Mouse (Mus musculus): Measurements from ENCODE around the gene Ddx23.

Ddx23 gene

GRCm38 (mm10) chr15:98674284-98674993 is 11.7 kb upstream of the Ddx23 start:
- DNase-seq: peak; percentile 88

- no peak for DNase-seq
Observed at GRCm38 (mm10) chr15:98673732-98674131, 11.0 kb upstream of the Ddx23 start.

GRCm38 (mm10) chr15:98672592-98672991 is 9.9 kb upstream of the Ddx23 start:
- DNase-seq: peak; percentile 95

- DNase-seq: no peak
Observed at GRCm38 (mm10) chr15:98664042-98664907, 1.6 kb upstream of the Ddx23 start.

GRCm38 (mm10) chr15:98662198-98662566 is 512 bp downstream of the Ddx23 start:
- DNase-seq: peak; percentile 86

- no peak for DNase-seq
Observed at GRCm38 (mm10) chr15:98656982-98657751, 5.5 kb downstream of the Ddx23 start.

GRCm38 (mm10) chr15:98652174-98652573 is 10.5 kb downstream of the Ddx23 start:
- no peak for DNase-seq

- no peak for DNase-seq
Observed at GRCm38 (mm10) chr15:98651431-98651830, 11.3 kb downstream of the Ddx23 start.

GRCm38 (mm10) chr15:98648071-98648470 is 14.6 kb downstream of the Ddx23 start:
- DNase-seq: no peak

GRCm38 (mm10) chr15:98647308-98647707 is 15.4 kb downstream of the Ddx23 start:
- DNase-seq: peak; percentile 87

- peak; percentile 86 for DNase-seq
Observed at GRCm38 (mm10) chr15:98646737-98647136, 16.0 kb downstream of the Ddx23 start.

- peak; percentile 88 for DNase-seq
Observed at GRCm38 (mm10) chr15:98645057-98646026, 17.4 kb downstream of the Ddx23 start.

- DNase-seq: peak; percentile 86
Observed at GRCm38 (mm10) chr15:98644406-98644805, 18.3 kb downstream of the Ddx23 start.

- no peak for DNase-seq
Observed at GRCm38 (mm10) chr15:98640157-98640556, 22.5 kb downstream of the Ddx23 start.

- DNase-seq: peak; percentile 86
Observed at GRCm38 (mm10) chr15:98637155-98637554, 25.5 kb downstream of the Ddx23 start.

- no peak for DNase-seq
Observed at GRCm38 (mm10) chr15:98636517-98636916, 26.2 kb downstream of the Ddx23 start.

- peak; percentile 92 for DNase-seq
Observed at GRCm38 (mm10) chr15:98635291-98635841, 27.3 kb downstream of the Ddx23 start.

- peak; percentile 98 for DNase-seq
Observed at GRCm38 (mm10) chr15:98634541-98635081, 28.1 kb downstream of the Ddx23 start.

- DNase-seq: no peak
Observed at GRCm38 (mm10) chr15:98633822-98634470, 28.7 kb downstream of the Ddx23 start.

GRCm38 (mm10) chr15:98632921-98633320 is 29.8 kb downstream of the Ddx23 start:
- no peak for DNase-seq
